Mouse (Mus musculus): ENCODE data around the gene 4930544D05Rik.

Gene 4930544D05Rik

GRCm38 (mm10) chr11:70656456-70656927 lies 40.8 kb downstream of the 4930544D05Rik start:
- DNase-seq (ENCODE audit: low read depth, low spot score), result no peak

- DNase-seq (ENCODE audit: low read depth, low spot score), result no peak
These were observed 41.3 kb downstream of the 4930544D05Rik start, which contains the start of gene Eno3 for GRCm38 (mm10) chr11:70656964-70657363. Gene Eno3, plus strand, starts transcription at chr11:70657202.

GRCm38 (mm10) chr11:70657573-70657972 lies 41.9 kb downstream of the 4930544D05Rik start:
- no peak for DNase-seq (ENCODE audit: low read depth, low spot score)

- DNase-seq (ENCODE audit: low read depth, low spot score), result no peak
These were observed 42.3 kb downstream of the 4930544D05Rik start for GRCm38 (mm10) chr11:70657991-70658390.

- DNase-seq (ENCODE audit: low read depth, low spot score), result no peak
These were observed 42.9 kb downstream of the 4930544D05Rik start for GRCm38 (mm10) chr11:70658521-70658920.

- no peak for DNase-seq (ENCODE audit: low read depth, low spot score)
These were observed 43.3 kb downstream of the 4930544D05Rik start for GRCm38 (mm10) chr11:70658942-70659341.

- DNase-seq (ENCODE audit: low read depth, low spot score), result no peak
These were observed 44.9 kb downstream of the 4930544D05Rik start for GRCm38 (mm10) chr11:70660571-70660970.

- no peak for DNase-seq (ENCODE audit: low read depth, low spot score)
These were observed 47.5 kb downstream of the 4930544D05Rik start for GRCm38 (mm10) chr11:70663101-70663500.

- DNase-seq (ENCODE audit: low read depth, low spot score), result no peak
These were observed 48.3 kb downstream of the 4930544D05Rik start for GRCm38 (mm10) chr11:70663957-70664356.

- no peak for DNase-seq (ENCODE audit: low read depth, low spot score)
These were observed 49.1 kb downstream of the 4930544D05Rik start for GRCm38 (mm10) chr11:70664741-70665140.

Data from retina, adult 2 months (tissue).